Mouse (Mus musculus) myocyte (in vitro differentiated cells): ENCODE measurements around the gene Fam241b. TPM values are rescaled to one million over a fixed set of nuclear protein-coding genes. Genes with fewer than 3 reads are reported as not detected.

Experiments
- H3K27me3 ChIP-seq: one replicate; pipeline ENCODE4 v1.6.1; 2011; ENCODE audit not compliant: control insufficient read depth, insufficient read depth, insufficient read length
- H3K36me3 ChIP-seq: one replicate; pipeline ENCODE4 v1.6.1; 2011; ENCODE audit not compliant: control insufficient read depth, insufficient read depth
- H3K4me2 ChIP-seq: one replicate; pipeline ENCODE4 v1.6.1; 2011; ENCODE audit warnings: low read depth, control low read depth
- H3K4me3 ChIP-seq: one replicate; pipeline ENCODE4 v1.5.1; 2011; ENCODE audit warnings: mild to moderate bottlenecking, control low read depth, moderate library complexity
- H3K79me2 ChIP-seq: one replicate; pipeline ENCODE4 v1.6.1; 2011; ENCODE audit not compliant: control insufficient read depth, insufficient read depth
- H3ac ChIP-seq: one replicate; pipeline ENCODE4 v1.6.1; 2011; ENCODE audit not compliant: control insufficient read depth, insufficient read length
- CEBPB ChIP-seq: IDR thresholded peaks from 2 replicates; pipeline ENCODE4 v1.6.1; 2011; ENCODE audit warnings: mild to moderate bottlenecking, moderate library complexity; ENCODE audit not compliant: poor library complexity, insufficient read depth, severe bottlenecking
- E2F4 ChIP-seq: IDR thresholded peaks from one replicate; pipeline ENCODE4 v1.6.1; 2011; ENCODE audit warnings: mild to moderate bottlenecking, control low read depth, moderate library complexity; ENCODE audit not compliant: insufficient read depth
- MAX ChIP-seq: IDR thresholded peaks from one replicate; pipeline ENCODE4 v1.6.1; 2011; ENCODE audit warnings: low read depth, mild to moderate bottlenecking, control low read depth
- MYOD1 ChIP-seq, 3 experiments: IDR thresholded peaks; one replicate each; pipeline ENCODE4 v1.6.1; 2011; ENCODE audit warnings: control low read depth in 2 of 3, low read depth in 2 of 3, mild to moderate bottlenecking in 2 of 3, moderate library complexity in 1 of 3; ENCODE audit not compliant: insufficient read length in 2 of 3, control insufficient read depth in 1 of 3
- MYOG ChIP-seq, 3 experiments: IDR thresholded peaks; one replicate each; pipeline ENCODE4 v1.6.1; 2011; ENCODE audit warnings: control low read depth in 2 of 3, low read depth in 2 of 3, mild to moderate bottlenecking in 2 of 3; ENCODE audit not compliant: insufficient read length in 2 of 3, control insufficient read depth in 1 of 3, insufficient read depth in 1 of 3
- POLR2A ChIP-seq: IDR thresholded peaks from one replicate; pipeline ENCODE4 v1.6.1; 2011; ENCODE audit warnings: low read depth, mild to moderate bottlenecking, control low read depth, moderate library complexity; ENCODE audit not compliant: insufficient read length
- POLR2AphosphoS2 ChIP-seq: IDR thresholded peaks from one replicate; pipeline ENCODE4 v1.6.1; 2011; ENCODE audit warnings: low read depth, control low read depth; ENCODE audit not compliant: insufficient read length
- REST ChIP-seq: IDR thresholded peaks from one replicate; pipeline ENCODE4 v1.6.1; 2011; ENCODE audit warnings: mild to moderate bottlenecking, control low read depth, moderate library complexity; ENCODE audit not compliant: insufficient read depth, insufficient read length
- SRF ChIP-seq: IDR thresholded peaks from one replicate; pipeline ENCODE4 v1.6.1; 2011; ENCODE audit warnings: low read depth; ENCODE audit not compliant: control insufficient read depth, insufficient read length
- TCF12 ChIP-seq: IDR thresholded peaks from one replicate; pipeline ENCODE4 v1.6.1; 2011; ENCODE audit warnings: mild to moderate bottlenecking, control low read depth; ENCODE audit not compliant: poor library complexity, insufficient read depth, severe bottlenecking
- TCF3 ChIP-seq: IDR thresholded peaks from one replicate; pipeline ENCODE4 v1.6.1; 2011; ENCODE audit warnings: low read depth, control low read depth; ENCODE audit not compliant: insufficient read length
- USF1 ChIP-seq: IDR thresholded peaks from one replicate; pipeline ENCODE4 v1.6.1; 2011; ENCODE audit warnings: low read depth, mild to moderate bottlenecking, control low read depth, moderate library complexity
- polyA plus RNA-seq: library from polyadenylated mRNA; unstranded; fragments of >200 nt; fragmentation: generic; extraction: Trizol; gene quantifications from one replicate; pipeline ENCODE4 v1.2.1, GENCODE M21; 2012; ENCODE audit warnings: missing spikeins

The Fam241b gene
- polyA plus RNA-seq, 1 experiment = 3.3 TPM

DNA sequence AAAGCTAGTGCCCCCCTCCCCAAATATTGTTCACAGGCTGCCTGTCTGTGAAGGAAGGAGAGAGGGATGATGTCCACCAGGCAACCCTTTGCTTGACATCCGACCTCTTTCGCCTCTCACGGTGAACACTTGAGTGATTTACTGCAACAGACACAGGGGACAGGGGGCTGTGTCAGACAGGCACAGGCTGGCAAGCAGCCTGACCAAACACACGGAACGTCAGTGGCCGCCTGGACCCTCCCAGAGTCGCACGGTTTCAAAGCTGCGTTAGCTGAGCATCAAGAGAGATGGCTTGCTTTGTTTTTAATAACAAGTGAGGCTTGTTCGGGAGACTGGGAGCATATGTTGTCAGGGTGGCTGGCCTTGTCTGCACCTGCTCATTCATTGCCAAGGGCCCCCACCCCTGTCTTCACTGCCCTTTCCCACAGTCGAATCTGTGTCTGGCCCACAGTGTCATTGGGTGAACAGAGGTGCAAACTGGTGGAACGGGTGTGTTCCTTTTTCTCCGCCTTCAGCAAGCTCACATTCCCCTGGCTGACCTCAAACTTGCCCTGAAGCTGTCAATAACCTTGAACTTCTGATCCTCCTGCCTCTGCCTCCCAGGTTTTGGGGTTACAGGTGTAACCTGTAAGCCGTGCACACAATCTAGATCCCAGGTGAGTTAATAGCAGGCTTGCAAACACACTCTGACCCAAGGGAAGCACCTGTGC lies 82.6 kb downstream of the Fam241b start:
- Histone ChIP-seq H3K4me3 (no peak overlapping the region), H3K36me3 (no peaks in the 10 kb centered on the region), H3ac (no peak overlapping the region), H3K79me2 (no peaks in the 10 kb centered on the region), H3K27me3 (peaks cover 32% of the 10 kb centered on the region), H3K4me2 (no peak overlapping the region)
- TF ChIP-seq REST (no peak), SRF (no peak), POLR2A (no peak), TCF3 (no peak), MYOD1 (IDR thresholded peaks at IDR 0.05; ENCODE audit: control insufficient read depth in 1 of 3, insufficient read length in 2 of 3, low read depth in 2 of 3) (no peak), POLR2AphosphoS2 (no peak)

- TF ChIP-seq TCF12 = no peak
- TF ChIP-seq POLR2A = no peak
- TF ChIP-seq MYOG (IDR thresholded peaks at IDR 0.05; ENCODE audit: control insufficient read depth in 1 of 3, insufficient read depth in 1 of 3, insufficient read length in 2 of 3, low read depth in 2 of 3) = no peak
- no peak for TF ChIP-seq REST
- no peak for TF ChIP-seq SRF
- TF ChIP-seq POLR2AphosphoS2 = no peak
- TF ChIP-seq E2F4 = no peak
- TF ChIP-seq TCF3 = no peak
- TF ChIP-seq USF1 = no peak
- TF ChIP-seq MYOD1 (IDR thresholded peaks at IDR 0.05; ENCODE audit: control insufficient read depth in 1 of 3, insufficient read length in 2 of 3, low read depth in 2 of 3) = no peak
- no peak for TF ChIP-seq MAX
- TF ChIP-seq CEBPB = no peak
These were observed 83.4 kb downstream of the Fam241b start for GRCm38 (mm10) chr10:62060224-62060913.

DNA sequence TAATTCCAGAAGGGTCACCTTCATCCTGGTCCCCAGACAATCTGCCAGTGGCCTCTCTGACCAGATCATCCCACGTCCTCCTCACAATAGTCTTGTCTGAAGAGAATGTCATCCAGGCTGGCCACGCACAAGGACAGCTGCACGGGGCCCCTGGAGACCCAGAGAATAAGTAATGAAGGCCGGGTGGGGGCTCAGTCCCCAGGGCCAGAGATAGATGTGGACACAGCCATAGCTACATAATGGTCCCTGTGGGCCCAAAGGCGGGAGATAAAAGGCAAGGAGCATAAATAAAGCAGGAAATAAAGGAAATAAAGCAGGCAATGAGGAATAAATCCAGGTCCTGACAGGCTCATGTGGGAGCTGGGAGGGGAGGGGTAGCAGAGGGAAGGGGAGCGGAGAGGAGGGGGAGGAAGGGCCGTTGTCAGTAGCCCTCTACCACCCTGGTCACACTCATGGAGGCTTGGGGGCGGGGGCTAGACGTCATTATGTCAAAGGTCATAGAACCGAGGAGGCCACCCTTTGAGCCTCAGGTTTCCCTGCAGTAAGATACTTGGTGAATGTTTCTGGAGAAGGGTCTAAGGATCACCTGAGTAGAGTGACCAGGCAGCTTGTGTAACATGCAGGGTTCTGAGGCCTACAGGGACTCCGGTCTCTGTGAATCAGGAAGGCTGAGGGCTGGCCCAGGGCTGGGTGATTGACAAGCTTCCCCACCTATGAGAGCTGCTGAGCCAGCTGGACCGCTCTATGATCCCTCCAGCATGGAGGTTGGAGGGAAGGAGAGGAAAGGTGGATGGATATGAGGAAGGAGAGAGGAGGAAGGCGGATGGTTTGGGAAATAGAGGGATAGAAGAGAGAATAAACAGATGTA lies 85.0 kb downstream of the Fam241b start:
- Histone ChIP-seq H3K4me2 (no peak overlapping the region), H3K36me3 (no peaks in the 10 kb centered on the region), H3K79me2 (no peaks in the 10 kb centered on the region), H3K4me3 (no peak overlapping the region), H3ac (no peak overlapping the region), H3K27me3 (peaks cover 32% of the 10 kb centered on the region)
- TF ChIP-seq TCF3 (no peak), MYOD1 (IDR thresholded peaks at IDR 0.05; ENCODE audit: control insufficient read depth in 1 of 3, insufficient read length in 2 of 3, low read depth in 2 of 3) (no peak), POLR2A (no peak), MYOG (IDR thresholded peaks at IDR 0.05; ENCODE audit: control insufficient read depth in 1 of 3, insufficient read depth in 1 of 3, insufficient read length in 2 of 3, low read depth in 2 of 3) (no peak), MAX (no peak), REST (no peak), CEBPB (no peak), POLR2AphosphoS2 (no peak), SRF (no peak), USF1 (no peak), E2F4 (no peak), TCF12 (no peak)

More at GRCm38 (mm10) chr10:62060224-62060913, 83.4 kb downstream of the Fam241b start:
- Histone ChIP-seq H3K4me2 (no peak overlapping the region), H3ac (no peak overlapping the region), H3K4me3 (no peak overlapping the region), H3K27me3 (peaks cover 32% of the 10 kb centered on the region), H3K79me2 (no peaks in the 10 kb centered on the region), H3K36me3 (no peaks in the 10 kb centered on the region)

Other genes with a start within 250 kb of the Fam241b start
- gene Col13a1, start 164.8 kb downstream of the Fam241b start, polyA plus RNA-seq = 0.13 TPM
- gene Neurog3, start 10.8 kb downstream of the Fam241b start, polyA plus RNA-seq = not detected
- 18.7 TPM for gene Tspan15, start 87.3 kb upstream of the Fam241b start, polyA plus RNA-seq
- 0.05 TPM for gene Tacr2, start 108.5 kb upstream of the Fam241b start, polyA plus RNA-seq
- gene Hk1, start 236.0 kb upstream of the Fam241b start, polyA plus RNA-seq = 103 TPM